Mouse (Mus musculus) megakaryocyte, embryonic 14.5 days (primary cell): ENCODE results near the gene Dusp3.

Experiments
- FLI1 ChIP-seq: IDR thresholded peaks from 2 replicates; pipeline ENCODE4 v1.6.1; 2012; ENCODE audit warnings: low read length, inconsistent platforms, mixed read lengths
- GATA1 ChIP-seq: IDR thresholded peaks from 3 replicates; pipeline ENCODE4 v1.6.1; 2012; ENCODE audit warnings: mixed read lengths, low read length, inconsistent platforms, borderline replicate concordance

- TF ChIP-seq GATA1 (no peak), FLI1 (no peak)
Measured at GRCm38 (mm10) chr11:101999466-101999865, 12.7 kb upstream of the Dusp3 start.
